In genomic region chr3:122380776-122381175, GRCm38 (mm10) we compare ENCODE assay signal across 13 mouse cellular contexts.
DNase-seq lines count a peak whose midpoint lies in the region.
"Had no signal": no experiment of that assay in that cellular context is flagged by ENCODE, and none has a peak within 500 bp of the region (broad histone marks: within the 10 kb centered on the region; RNA-seq: fewer than 3 reads in every experiment).

No protein-coding gene starts in this region.

- peak; percentile 55 for DNase-seq in adrenal gland, postnatal 10 days
- DNase-seq in adrenal gland, postnatal 36 days, result no peak
- DNase-seq in cerebellum, adult 11 months, result peak; percentile 19
- DNase-seq in cerebellum, postnatal 4 days (ENCODE audit: low spot score in 2 of 2), result no peak
- DNase-seq in kidney, postnatal 14 days, result peak; percentile 12
- DNase-seq in kidney, adult 11 months, result no peak
- DNase-seq: B cell, adult 2 months; gastrocnemius, postnatal 10 days; gastrocnemius, postnatal 36 days; heart, adult 2 months; heart, postnatal 14 days; heart, postnatal 4 days; kidney, adult 8-10 months had no signal

Comparison
In these comparisons a context has a peak if more than half of its experiments do, and no peak if none do; other contexts are left out.
1. DNase-seq: peak in adrenal gland, postnatal 10 days (single experiment), cerebellum, adult 11 months (single experiment) and kidney, postnatal 14 days (single experiment); none in adrenal gland, postnatal 36 days (0 of 2), cerebellum, postnatal 4 days (0 of 2) and kidney, adult 11 months (single experiment).